Mouse (Mus musculus) testis, postnatal 10 days (tissue): ENCODE data around the gene Fam89b.

ENCODE experiments used
- DNase-seq: peaks from one replicate; pipeline ENCODE4 v3.0.0; 2021; ENCODE audit warnings: low spot score

The Fam89b gene

DNA sequence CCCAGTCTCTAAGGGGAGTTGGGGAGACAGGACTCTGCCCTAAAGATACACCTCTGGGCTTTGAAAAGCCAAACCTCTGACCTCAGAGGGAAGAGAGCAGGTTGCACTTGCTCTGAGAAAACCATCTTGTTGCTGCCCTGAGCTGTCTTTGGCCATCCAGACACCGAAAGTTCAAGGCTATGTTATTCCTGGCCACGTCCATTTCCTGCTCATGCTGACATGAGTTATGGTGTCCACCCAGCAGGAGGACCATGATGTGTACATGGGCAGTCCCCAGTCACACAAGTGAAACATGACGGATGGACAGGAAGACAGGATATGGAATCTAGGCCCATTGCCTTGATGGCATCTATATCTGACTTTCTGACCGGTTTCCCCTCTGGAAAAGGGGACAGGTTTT is 49.0 kb downstream of the Fam89b start:
- DNase-seq: no peak
